Mouse (Mus musculus) stomach, embryonic 14.5 days (tissue): ENCODE data around the gene Hpd. TPM values are rescaled to one million over a fixed set of nuclear protein-coding genes. Genes with fewer than 3 reads are reported as not detected.

Experiments used
- ATAC-seq: fragments of 200-750 bp; cut with Nextera tagmentation; 2 replicates; pipeline ENCODE4 v1.8.0; 2017; ENCODE audit warnings: low read depth, moderate TSS enrichment; ENCODE audit not compliant: insufficient number of reproducible peaks, insufficient read depth, low FRiP score
- H3K27ac ChIP-seq: fragments of 300-500 bp; sonication (generic); 2 replicates; pipeline ENCODE4 v1.5.1; 2014; ENCODE audit warnings: mild to moderate bottlenecking, low read length, moderate library complexity, mixed read lengths
- H3K27me3 ChIP-seq: fragments of 300-500 bp; sonication (generic); 2 replicates; pipeline ENCODE4 v1.6.1; 2014; ENCODE audit warnings: low read length, control low read depth, mixed read lengths; ENCODE audit not compliant: control insufficient read depth, insufficient read depth
- H3K36me3 ChIP-seq: fragments of 300-500 bp; sonication (generic); 2 replicates; pipeline ENCODE4 v1.6.1; 2014; ENCODE audit warnings: mild to moderate bottlenecking, control low read depth, low read length, moderate library complexity, mixed read lengths; ENCODE audit not compliant: control insufficient read depth, insufficient read depth
- H3K4me1 ChIP-seq: fragments of 300-500 bp; sonication (generic); 2 replicates; pipeline ENCODE4 v1.6.1; 2014; ENCODE audit warnings: low read length, control low read depth, mixed read lengths; ENCODE audit not compliant: control insufficient read depth, insufficient read depth
- H3K4me2 ChIP-seq: fragments of 300-500 bp; sonication (generic); replicated peaks from 2 replicates; pipeline ENCODE4 v1.6.1; 2014; ENCODE audit warnings: low read depth, low read length, control low read depth
- H3K4me3 ChIP-seq: fragments of 300-500 bp; sonication (generic); 2 replicates; pipeline ENCODE4 v1.5.1; 2014; ENCODE audit warnings: low read depth, low read length, control low read depth
- H3K9ac ChIP-seq: fragments of 300-500 bp; sonication (generic); replicated peaks from 2 replicates; pipeline ENCODE4 v1.6.1; 2014; ENCODE audit warnings: low read depth, mild to moderate bottlenecking, control low read depth, low read length, moderate library complexity, mixed read lengths
- H3K9me3 ChIP-seq: fragments of 300-500 bp; sonication (generic); 2 replicates; pipeline ENCODE4 v1.6.1; 2016; ENCODE audit warnings: low read depth, low read length, control low read depth; ENCODE audit not compliant: control insufficient read depth
- WGBS: fragments of 180-500 bp; shearing (Covaris S2); extraction: QIAGEN DNeasy Blood & Tissue Kit; methylation state at CpG from one replicate; pipeline ENCODE4 v1.1.7; 2014; 5-methylcytosine and 5-hydroxymethylcytosine counted together
- polyA plus RNA-seq: library from polyadenylated mRNA; unstranded; fragments of >200 nt; fragmentation: Nextera tagmentation; extraction: Ambion mirVana; gene quantifications from 2 replicates; pipeline ENCODE4 v1.2.1, GENCODE M21; 2014

Hpd gene
- polyA plus RNA-seq, 1 experiment from 2014 or later, result not detected

DNA sequence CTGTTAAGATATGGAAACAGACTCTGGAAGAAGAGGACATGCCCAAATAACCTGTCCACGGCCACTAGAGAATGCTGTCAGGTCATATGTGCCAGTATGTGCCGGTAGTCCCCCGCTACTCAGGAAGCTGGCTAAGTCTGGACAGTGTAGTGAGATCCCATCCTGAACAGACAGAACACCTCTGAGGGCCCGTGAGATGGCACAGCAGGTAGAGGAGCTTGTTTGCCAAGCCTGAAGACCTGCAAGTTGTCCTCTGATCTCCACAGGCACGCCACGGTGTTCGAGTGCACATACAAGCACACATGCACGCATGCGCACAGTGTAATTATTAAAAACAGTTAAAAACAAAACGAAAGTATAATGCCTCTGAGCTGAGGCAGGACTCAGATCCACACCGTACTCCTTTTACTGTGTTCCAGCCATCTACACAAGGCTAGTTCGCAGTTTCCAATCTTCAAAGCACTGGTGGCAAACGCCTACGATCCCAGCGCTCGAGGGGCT lies 13.0 kb upstream of the Hpd start:
- Histone ChIP-seq H3K27ac (no peak overlapping the region), H3K4me1 (no peaks in the 10 kb centered on the region), H3K9ac (no peak overlapping the region), H3K4me3 (no peak overlapping the region), H3K36me3 (no peaks in the 10 kb centered on the region), H3K9me3 (no peaks in the 10 kb centered on the region), H3K27me3 (no peaks in the 10 kb centered on the region), H3K4me2 (no peak overlapping the region)
- no peak for ATAC-seq
- WGBS, result 89% methylated on average over 16 of the region's 16 CpGs

DNA sequence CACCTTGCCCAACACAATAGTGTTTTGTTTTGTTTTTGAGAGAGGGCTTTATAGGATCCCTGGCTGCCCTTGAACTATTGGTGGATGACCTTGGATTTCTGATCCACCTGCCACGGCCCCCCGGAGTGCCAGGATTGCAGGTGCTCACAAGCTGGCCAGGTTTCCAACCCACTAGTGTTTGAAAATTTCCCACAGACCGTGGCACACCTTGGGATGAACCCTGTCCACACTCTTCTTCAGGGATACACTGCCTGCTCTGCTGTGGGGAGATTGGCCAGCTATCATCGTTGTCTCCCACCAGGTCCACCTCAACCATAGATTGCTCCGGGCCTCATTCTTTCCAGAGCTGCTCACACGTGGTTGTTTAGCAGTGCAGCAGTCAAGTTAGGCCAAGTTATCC lies 12.3 kb upstream of the Hpd start:
- Histone ChIP-seq H3K4me3 (no peak overlapping the region), H3K4me2 (no peak overlapping the region), H3K27ac (no peak overlapping the region), H3K4me1 (no peaks in the 10 kb centered on the region), H3K9me3 (no peaks in the 10 kb centered on the region), H3K36me3 (no peaks in the 10 kb centered on the region), H3K9ac (no peak overlapping the region), H3K27me3 (no peaks in the 10 kb centered on the region)
- 82% methylated on average over 6 of the region's 6 CpGs for WGBS
- ATAC-seq, result no peak

DNA sequence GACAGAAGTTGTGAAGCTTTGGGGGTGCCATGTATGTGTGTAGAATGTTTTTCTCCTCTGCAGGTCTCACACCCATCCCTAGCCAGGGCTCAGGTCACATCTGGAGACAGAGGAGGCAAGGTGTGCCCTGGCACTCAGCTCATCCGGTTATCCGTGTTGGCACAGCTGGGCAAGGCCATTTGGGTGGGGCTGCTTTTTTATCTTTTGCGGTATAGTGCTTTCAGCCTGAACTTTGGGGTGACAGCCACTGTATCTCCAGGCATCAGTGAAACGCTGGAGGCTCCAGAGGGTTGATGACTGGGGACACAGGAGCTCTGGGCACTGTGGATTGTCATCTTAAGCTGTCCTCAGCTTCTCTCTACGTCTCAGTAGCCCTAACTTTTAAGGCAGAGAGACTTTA lies 10.9 kb upstream of the Hpd start:
- Histone ChIP-seq H3K9ac (no peak overlapping the region), H3K4me3 (no peak overlapping the region), H3K36me3 (no peaks in the 10 kb centered on the region), H3K4me2 (no peak overlapping the region), H3K27ac (no peak overlapping the region), H3K27me3 (no peaks in the 10 kb centered on the region), H3K4me1 (no peaks in the 10 kb centered on the region), H3K9me3 (no peaks in the 10 kb centered on the region)
- peak; percentile 46; the same call in 1 of the 2 replicates for ATAC-seq
- 78% methylated on average over 5 of the region's 5 CpGs for WGBS

DNA sequence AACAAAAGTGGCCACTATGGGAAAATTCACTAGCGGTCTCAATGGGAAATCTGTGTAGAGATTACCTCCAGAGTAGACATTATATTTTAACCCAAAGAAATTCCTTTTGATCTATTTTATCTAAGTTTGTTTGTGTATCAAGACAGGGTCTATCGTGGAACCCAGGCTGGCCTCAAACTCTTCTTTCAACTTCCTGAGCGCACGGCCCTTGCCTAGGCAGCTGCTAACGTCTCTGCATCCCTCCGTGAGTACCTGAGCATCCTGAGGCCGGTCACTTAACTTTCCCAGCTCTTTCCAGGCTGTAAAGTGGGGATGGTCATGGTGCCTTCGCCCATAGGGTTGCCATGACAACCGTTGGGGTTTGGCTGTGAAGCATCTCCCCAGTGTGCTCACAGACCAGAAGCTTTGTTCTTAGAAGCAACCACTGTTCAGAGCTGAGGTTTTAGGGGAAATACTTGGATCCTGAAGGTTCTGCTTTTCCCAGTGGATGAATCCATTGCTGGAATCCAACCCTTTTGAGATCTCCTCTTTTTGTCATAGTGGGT lies 10.2 kb upstream of the Hpd start:
- H3K9me3 ChIP-seq, result no peaks in the 10 kb centered on the region
- no peak overlapping the region for H3K4me2 ChIP-seq
- H3K36me3 ChIP-seq, result no peaks in the 10 kb centered on the region
- no peak overlapping the region for H3K27ac ChIP-seq
- 67% methylated on average over 9 of the region's 9 CpGs for WGBS
- ATAC-seq, result no peak
- H3K4me1 ChIP-seq, result no peaks in the 10 kb centered on the region
- no peak overlapping the region for H3K4me3 ChIP-seq
- no peaks in the 10 kb centered on the region for H3K27me3 ChIP-seq
- H3K9ac ChIP-seq, result no peak overlapping the region

DNA sequence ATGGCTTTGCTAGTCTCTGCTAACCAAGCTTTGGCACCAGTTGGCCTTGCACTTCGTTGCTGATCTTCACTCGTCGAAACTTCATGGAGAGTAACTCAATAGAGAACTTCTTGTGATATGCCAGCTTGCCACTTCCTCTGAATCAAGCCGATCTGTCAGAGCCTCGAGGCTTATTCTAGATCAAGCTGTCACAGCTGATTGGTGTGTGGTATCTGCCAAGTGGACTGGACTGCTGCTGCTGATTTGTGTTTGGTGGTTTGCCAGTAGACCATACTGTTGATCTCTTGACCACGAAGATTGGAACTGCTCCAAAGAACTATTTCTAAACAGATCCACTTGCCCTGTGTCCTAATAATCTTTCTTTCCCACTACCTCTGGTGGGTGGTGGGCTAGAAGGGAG lies 8.9 kb upstream of the Hpd start:
- Histone ChIP-seq H3K27me3 (no peaks in the 10 kb centered on the region), H3K4me3 (no peak overlapping the region), H3K4me2 (no peak overlapping the region), H3K27ac (no peak overlapping the region), H3K9me3 (no peaks in the 10 kb centered on the region), H3K36me3 (no peaks in the 10 kb centered on the region), H3K9ac (no peak overlapping the region), H3K4me1 (no peaks in the 10 kb centered on the region)
- WGBS, result 82% methylated on average over 6 of the region's 6 CpGs
- ATAC-seq, result no peak

DNA sequence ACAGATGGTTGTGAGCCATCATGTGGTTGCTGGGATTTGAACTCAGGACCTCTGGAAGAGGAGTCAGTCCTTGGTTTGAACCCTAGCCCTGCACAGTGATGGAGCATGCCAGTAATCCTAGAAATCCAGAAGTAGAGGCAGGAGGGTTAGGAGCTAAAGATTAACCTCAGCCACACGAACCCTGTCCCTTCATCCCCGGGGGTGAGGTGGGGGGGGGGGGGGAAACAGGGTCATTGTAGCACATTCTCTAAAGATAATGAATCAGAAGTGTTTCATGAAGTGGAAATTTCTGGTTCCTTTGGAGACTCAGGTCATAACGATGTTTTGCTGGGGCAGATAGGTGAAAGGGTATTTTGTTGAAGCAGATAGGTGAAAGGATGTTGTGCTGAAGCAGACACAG lies 8.4 kb upstream of the Hpd start:
- Histone ChIP-seq H3K4me1 (no peaks in the 10 kb centered on the region), H3K27ac (no peak overlapping the region), H3K36me3 (no peaks in the 10 kb centered on the region), H3K9ac (no peak overlapping the region), H3K4me3 (no peak overlapping the region), H3K27me3 (no peaks in the 10 kb centered on the region), H3K9me3 (no peaks in the 10 kb centered on the region), H3K4me2 (no peak overlapping the region)
- WGBS, result 69% methylated on average over 3 of the region's 3 CpGs
- no peak for ATAC-seq

DNA sequence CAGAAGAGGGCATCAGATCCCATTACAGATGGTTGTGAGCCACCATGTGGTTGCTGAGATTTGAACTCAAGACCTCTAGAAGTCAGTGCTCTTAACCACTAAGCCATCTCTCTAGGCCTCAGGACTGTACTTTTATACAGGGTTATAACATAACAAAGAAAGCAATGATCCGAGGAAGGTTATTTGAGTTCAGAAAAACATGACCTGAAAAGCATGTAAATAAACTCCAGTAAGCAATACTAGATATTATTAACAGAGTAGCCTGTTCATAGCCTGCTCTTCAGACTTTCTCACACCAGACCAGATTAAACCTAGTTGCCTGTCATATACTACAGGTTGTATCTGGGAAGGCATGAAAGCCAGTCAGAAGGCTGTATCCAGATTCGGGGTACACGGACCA lies 4.8 kb upstream of the Hpd start:
- Histone ChIP-seq H3K4me3 (no peak overlapping the region), H3K4me1 (no peaks in the 10 kb centered on the region), H3K36me3 (no peaks in the 10 kb centered on the region), H3K27ac (no peak overlapping the region), H3K9ac (no peak overlapping the region), H3K9me3 (no peaks in the 10 kb centered on the region), H3K4me2 (no peak overlapping the region), H3K27me3 (no peaks in the 10 kb centered on the region)
- ATAC-seq, result no peak
- 93% methylated on average over 3 of the region's 3 CpGs for WGBS

DNA sequence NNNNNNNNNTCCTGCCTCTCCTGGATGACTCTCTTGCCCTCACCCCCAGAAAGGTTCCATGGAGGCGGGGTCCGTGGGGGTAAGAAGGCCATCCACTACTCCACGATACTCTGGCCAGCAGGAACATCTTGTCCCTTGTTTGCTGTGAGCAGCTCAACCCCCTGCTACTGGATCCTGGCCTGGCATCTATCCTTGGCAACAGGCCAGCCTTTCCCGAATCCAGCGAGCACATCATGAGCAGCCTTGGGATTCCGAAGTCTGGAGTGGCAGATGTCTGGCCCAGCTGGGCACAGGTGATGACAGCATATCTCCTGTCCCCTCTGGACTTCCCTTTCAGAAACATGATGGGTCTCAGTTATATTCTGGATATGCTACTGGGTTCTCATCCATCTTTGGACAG lies 3.4 kb upstream of the Hpd start:
- no peaks in the 10 kb centered on the region for H3K4me1 ChIP-seq
- no peak overlapping the region for H3K4me3 ChIP-seq
- no peak overlapping the region for H3K4me2 ChIP-seq
- no peaks in the 10 kb centered on the region for H3K9me3 ChIP-seq
- 76% methylated on average over 6 of the region's 6 CpGs for WGBS
- no peak overlapping the region for H3K9ac ChIP-seq
- H3K27me3 ChIP-seq, result no peaks in the 10 kb centered on the region
- no peak overlapping the region for H3K27ac ChIP-seq
- no peaks in the 10 kb centered on the region for H3K36me3 ChIP-seq
- no peak for ATAC-seq

DNA sequence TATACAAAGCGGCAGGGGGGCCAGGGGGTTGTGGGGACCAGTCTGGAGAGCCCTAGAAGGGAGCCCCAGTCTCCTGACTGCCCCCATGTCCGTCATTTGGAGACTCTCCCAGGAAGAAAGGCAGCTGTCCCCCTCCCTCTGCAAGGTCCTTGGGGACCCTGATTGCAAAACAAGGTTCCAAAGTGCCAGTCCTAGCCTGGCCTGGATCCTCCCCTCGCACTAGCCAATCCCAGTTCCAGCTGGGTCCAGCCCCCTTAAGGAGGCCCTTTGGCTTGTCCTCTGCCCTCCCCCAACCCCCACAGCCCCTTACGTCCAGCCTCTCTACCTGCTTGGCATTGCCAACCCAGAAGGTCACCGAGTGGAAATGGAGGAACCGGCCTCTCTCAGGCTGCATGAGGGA lies 991 bp downstream of the Hpd start:
- ATAC-seq, result no peak
- H3K27me3 ChIP-seq, result no peaks in the 10 kb centered on the region
- no peak overlapping the region for H3K27ac ChIP-seq
- no peaks in the 10 kb centered on the region for H3K4me1 ChIP-seq
- no peak overlapping the region for H3K4me3 ChIP-seq
- H3K4me2 ChIP-seq, result no peak overlapping the region
- 77% methylated on average over 6 of the region's 6 CpGs for WGBS
- H3K9me3 ChIP-seq, result peaks cover 7% of the 10 kb centered on the region; the same call in 1 of the 2 replicates
- no peak overlapping the region for H3K9ac ChIP-seq
- H3K36me3 ChIP-seq, result no peaks in the 10 kb centered on the region
